Mouse (Mus musculus): ENCODE measurements around the gene Abr. TPM values are rescaled to one million over a fixed set of nuclear protein-coding genes. Genes with fewer than 3 reads are reported as not detected.
A peak's percentile ranks its signal among the peaks of the same experiment; 100 is the strongest.

Gene Abr
- total RNA-seq, 4 experiments from 2014 or later: 21.9 to 28.6 (median 25.0) TPM

GRCm38 (mm10) chr11:76410826-76411225 lies 211.3 kb downstream of the Abr start:
- DNase-seq (ENCODE audit: low spot score): peak; percentile 38

DNA sequence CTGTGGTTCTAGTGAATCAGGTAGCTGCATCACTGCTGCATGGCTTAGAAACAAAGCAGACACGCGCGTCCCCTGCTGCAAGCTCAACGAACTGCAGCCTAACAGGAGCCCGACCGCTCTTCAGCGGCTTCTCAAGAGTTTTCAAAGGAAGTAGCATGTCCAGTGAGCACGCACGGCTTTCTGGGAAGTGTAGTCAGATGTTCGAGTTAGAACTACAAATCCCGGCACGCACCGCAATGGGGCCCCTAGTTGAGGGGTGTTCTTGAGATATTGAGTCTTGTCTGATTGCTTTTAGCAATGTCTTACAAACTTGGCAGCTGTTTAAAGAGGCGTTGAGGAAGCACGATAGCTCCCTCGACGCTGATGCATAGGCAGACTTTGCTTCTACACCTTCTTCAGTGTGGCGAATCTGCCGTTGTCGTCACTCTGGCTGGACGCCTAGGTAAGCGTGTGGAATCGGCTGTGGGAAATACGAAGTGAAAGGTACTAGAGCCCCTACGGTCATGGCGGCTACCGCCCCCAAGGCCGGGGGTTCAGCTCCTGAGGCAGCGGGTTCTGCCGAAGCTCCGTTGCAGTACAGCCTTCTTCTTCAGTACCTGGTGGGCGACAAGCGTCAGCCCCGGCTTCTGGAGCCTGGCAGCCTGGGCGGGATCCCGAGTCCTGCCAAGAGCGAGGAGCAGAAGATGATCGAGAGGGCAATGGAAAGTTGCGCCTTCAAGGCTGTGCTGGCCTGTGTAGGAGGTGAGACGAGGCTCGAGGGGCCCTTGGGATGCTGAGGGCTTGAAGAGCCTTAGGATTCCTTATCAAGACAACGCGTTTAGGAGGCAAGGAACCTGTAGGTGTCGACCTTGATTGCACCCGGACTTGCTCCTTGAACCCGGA lies 215.2 kb downstream of the Abr start, which contains the start of gene Timm22:
Timm22 (plus strand) TSS at position 251 of the 882 bp plus-strand sequence.
- peak; percentile 99 for DNase-seq (ENCODE audit: low spot score)

DNA sequence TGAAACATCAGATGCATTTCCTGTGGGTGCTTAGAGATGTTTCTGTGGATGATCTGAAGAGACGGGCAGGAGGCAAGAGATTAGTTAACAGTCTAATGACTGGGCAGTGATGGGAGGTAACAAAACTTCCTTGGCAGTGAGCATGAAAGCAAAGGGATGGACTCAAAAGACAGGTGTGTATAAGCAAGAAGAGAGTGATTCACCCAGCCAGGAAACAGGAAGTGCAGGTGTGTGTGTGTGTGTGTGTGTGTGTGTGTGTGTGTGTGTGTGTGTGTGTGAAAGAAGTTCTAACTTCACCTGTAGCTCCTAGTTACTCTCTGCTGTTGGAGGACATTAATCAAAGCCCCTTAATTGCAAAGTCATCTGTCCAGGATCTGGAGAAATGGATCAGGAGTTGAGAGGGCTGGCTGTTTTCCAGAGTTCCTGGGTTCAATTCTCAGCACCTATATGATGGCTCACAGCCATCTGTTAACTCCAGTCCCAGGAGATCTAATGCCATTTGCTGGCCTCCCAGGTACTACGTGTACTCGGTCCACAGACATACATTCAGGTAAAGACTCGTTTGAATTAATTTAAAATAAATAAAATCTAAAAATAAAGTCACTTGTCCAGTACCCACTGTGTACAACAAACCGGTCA lies 216.4 kb downstream of the Abr start:
- DNase-seq (ENCODE audit: low spot score): no peak

DNA sequence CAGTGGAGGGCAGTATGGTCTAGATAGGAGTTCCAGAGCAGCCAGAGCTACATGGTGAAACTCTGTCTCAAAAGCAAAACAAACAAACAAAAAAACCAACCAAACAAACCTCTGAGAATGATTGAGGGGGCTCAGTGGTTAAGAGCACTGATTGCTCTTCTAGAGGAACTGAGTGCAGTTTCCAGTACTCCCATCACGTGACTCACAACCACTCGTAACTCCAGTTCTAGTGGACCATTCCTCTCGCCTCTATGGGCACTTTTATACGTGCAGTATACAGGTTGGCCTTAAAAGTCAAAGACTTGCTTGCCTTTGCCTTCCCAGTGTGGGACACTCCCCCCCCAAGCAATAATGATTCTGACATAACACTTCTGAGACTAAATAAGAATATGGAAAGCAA lies 217.0 kb downstream of the Abr start:
- no peak for DNase-seq (ENCODE audit: low spot score)

- DNase-seq (ENCODE audit: low spot score): no peak
Measured at GRCm38 (mm10) chr11:76401398-76401797, 220.7 kb downstream of the Abr start.

- peak; percentile 65 for DNase-seq (ENCODE audit: low spot score)
Measured at GRCm38 (mm10) chr11:76399587-76400330, 222.4 kb downstream of the Abr start.

DNA sequence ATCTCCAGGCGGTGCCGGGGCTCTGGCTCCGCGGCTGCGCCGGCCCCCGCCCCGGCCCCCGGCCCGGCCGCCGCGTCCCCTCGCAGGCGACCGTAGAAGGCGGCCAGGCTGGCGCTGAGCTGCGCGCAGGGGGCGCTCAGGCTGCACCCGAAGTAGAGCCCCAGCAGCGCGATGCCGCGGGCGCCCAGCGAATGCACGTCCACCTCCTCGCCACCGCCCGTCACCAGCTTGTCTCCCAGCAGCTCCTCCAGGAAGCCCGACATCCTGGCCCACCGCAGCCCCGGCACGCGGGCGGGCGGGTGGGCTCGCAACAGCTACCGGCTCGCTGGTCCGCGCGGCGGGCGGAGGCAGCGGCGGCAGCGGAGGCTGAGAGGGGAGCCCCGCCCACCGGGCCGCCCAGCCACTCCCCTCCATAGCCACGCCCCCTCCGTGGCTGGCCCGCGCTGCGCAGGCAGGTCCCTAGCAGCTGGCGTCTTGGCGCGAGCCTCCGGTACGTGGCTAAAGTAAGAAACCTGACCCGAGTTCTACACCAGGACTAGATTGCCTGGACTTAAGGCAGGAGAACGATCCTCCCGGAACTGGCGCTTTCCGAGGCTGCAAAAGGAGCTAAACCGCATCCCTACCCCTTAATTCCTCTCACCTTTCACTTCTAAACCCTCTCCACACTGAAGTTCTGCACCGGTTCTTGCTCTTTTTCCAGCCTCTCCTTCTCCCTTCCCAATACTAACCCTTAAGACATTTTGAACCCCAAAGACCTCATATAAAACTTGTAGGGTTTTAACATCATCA lies 223.1 kb downstream of the Abr start, which contains the start of gene Nxn:
Nxn (minus strand) TSS at position 343 of the 789 bp plus-strand sequence.
- peak; percentile 93 for DNase-seq (ENCODE audit: low spot score)

- DNase-seq (ENCODE audit: low spot score): no peak
Measured at GRCm38 (mm10) chr11:76398312-76398797, 223.8 kb downstream of the Abr start.

DNA sequence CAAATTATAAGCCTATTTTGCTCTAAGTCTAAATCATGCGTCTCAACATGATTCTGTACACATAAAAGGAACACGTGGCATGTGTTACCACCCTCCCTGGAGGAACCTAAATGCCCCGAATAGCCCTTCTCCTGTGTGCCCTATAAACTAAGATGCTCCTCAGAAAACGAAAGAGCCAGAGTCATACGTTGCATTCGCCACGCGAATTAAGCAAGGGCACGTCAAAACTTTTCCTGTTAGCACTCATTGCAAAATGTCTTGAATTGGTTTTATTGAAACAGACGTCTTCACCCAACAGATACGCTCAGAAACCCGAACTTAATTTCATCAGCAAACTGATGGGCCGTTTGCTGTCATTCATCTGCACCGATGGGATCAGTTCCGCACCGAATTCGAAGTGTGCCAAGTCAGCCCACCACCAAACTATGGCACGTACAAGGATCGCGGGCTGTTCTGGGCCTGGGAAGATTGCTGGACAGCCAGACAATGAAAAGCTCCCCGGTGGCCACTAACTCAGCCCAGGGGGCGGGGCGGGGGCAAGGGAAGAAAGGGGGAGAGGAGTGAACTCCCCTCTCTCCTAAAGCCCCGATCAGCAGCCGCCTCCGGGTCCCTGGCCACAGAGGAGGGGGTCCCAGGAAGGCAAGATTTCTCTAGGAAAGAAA lies 224.3 kb downstream of the Abr start:
- peak; percentile 18 for DNase-seq (ENCODE audit: low spot score)

DNA sequence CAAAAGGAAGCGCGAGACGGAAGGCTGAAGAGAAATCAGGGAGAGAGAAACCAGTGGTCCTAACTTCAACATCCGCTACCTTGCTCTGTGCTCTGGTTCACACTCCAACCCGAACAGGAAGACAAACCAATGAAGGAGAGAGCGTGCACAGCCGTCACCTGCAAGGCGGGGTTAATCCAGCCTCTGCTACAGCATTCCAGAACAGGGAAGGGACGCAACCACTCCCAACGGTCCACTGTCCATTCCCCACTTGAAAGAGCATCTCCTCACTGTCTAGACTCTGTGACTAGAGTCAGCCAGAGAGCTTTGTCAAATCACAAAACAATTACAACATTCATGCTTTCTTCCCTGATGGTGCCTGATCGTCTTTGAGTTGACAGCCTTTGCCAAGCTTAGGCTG lies 229.1 kb downstream of the Abr start:
- no peak for DNase-seq (ENCODE audit: low spot score)

DNA sequence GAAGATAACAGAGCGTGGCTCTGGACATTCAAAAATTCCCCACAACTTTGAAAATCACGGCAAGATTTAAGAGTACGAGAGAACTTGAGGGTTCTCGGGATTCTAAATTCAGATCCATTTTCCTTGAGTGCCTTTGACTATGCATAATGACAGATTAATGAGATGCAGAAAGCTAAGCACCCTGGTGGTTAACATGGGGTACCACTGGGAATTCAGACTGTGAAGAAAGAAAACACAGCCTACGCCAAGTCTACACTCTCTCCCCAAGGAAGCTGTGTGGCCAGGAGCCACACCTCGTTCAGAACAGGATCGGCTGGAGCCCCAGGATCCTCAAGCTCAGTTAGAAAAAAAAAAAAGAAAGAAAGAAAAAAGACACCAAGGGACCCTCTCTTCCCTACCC lies 229.6 kb downstream of the Abr start:
- no peak for DNase-seq (ENCODE audit: low spot score)

- no peak for DNase-seq (ENCODE audit: low spot score)
Measured at GRCm38 (mm10) chr11:76388711-76389110, 233.4 kb downstream of the Abr start.

DNA sequence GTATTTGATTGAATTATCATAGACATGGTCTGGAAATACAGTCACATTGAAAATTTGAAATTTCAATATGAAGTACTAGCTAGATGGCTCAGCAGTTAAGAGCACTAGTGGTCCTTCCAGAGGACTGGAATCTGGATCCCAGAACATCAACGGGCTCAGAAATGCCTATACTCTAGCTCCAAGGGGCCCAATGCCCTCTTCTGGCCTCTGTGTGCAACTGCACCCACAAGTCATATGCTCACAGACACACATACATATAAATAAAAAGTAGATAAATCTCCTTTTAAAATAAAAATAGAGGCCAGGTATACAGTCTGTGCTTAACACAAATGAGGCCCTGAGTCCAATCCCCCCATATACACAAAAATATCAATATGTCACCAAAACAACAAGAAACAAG lies 235.0 kb downstream of the Abr start:
- no peak for DNase-seq (ENCODE audit: low spot score)

DNA sequence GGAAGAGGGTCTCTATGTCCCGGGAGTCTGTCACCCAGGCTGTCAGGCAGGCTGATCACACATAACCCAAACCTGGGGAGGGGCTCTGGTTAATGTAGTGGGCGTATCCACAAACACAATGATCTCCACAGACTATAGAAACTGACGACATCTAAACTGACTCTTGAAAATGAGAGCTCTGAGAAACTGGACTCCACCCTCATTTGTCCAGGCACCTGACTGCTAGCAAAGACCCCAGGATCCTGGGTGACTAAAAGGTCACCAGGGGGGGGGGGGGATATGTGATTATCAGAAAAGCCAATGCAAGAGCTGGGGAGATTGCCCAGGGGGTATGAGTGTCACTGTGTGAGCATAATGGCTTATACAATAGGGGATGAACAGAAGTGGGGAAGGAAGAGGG lies 236.4 kb downstream of the Abr start:
- no peak for DNase-seq (ENCODE audit: low spot score)

GRCm38 (mm10) chr11:76385017-76385416 lies 237.1 kb downstream of the Abr start:
- DNase-seq (ENCODE audit: low spot score): no peak

DNA sequence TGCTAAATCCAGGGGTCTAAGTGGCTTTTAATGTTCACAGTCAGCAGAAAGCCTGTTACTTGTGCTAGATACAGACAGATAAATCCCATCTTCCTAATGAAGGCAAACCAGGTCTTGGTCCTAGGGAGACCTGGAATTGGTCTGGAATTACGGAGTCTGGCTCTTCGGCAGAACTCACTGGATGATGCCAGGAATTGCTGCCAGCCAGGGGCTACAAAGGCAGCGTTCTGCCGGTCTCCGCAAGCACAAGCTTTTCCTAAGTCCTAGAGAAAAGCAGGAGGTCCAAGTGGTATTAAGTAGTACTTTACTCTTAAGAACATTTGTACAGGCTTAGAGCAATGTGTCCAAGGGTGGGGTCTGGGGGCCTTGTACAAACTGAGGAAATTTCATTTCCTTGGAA lies 237.8 kb downstream of the Abr start:
- DNase-seq (ENCODE audit: low spot score): no peak

DNA sequence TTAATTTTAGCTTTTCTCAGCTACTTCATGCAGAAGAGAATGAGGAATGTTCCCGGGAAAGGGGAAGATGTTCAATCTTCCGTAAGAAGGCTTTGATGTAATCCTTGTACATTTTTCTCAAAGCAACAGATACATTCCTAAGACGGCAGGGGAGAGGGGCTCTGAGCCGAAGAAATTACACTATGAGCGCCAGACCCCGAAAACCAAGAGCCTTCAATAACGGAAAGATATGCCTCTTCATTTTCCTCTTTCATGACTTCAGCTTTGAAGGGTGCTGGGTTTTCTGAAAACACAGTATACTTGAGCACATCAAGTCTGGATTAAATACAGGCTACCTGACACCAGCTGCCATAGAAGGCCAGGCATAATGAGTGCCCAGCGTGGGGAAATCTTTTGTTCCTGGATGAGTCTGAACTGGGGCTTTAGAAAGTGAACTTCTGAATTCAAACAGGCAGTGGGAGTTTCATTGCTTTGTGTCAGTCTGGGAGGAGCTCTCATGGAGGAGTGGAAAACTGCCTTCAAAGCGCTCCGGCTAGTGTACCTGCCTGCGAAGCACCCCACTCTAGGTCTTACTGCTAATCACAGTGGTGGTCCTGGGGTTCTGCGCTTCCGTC lies 239.3 kb downstream of the Abr start:
- DNase-seq (ENCODE audit: low spot score): no peak

DNA sequence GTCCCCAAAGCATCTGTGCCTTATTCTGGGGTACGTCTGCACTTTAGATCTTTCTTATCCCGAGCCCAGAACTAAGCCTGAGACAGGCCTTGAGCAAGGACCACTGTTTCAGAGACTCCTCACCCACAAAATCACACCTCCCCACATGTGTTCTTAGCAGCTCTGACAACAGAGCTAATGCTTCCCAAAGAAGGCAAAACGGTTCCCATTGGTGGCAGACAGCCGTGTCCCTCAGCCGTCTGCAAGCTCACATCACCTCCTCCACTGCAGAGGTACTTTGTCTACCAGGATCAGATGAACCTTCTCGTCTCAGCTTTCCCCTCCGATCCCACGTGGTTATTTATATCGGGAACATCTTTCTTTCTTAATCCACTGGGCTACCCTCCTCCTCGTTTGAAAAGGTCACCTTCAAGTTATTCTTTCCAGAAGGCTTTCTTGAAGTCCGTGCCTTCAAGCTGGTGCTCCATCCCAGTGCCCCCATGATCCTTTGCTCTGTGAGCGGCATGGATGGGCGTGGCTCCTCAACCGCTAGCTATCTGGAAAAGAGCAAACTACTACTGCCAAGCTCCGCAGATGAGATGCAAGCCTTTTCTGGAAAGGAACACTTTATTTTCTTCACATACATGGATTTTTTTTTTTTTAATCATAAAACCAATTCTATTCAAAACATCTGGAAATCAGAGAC lies 240.8 kb downstream of the Abr start:
- DNase-seq (ENCODE audit: low spot score): no peak

DNA sequence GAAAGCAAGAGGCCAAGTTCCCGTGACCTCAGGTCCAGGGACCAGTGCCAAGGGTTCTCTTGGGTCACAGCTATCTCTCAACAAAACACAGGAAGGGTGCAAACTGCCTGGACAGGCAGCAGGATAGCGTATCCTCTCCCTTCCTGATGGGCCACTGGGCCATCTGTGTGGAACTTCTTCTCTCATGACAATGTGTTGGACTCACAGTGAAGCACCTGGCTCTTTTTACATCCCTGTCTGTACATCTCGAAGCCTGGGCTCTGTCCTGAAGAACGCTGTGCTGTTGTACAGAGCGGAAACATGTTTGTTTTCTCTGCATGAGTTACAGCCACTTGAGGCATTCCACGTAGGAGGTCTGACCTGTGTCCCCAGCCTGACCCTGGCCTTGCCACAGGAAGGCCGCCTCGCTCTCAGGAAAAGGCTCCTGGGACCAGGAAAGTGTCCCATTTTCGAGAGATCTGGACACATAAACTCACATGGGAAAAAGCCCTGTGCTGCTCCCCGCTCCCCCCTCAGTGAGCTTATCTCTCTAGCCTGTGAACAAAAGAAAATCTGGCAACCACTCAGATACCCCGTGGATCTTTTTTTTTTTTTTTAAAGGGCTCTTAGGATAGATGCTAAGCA lies 242.1 kb downstream of the Abr start:
- DNase-seq (ENCODE audit: low spot score): peak; percentile 78
